Mouse (Mus musculus): Measurements from ENCODE around the gene Pparg. TPM values are rescaled to one million over a fixed set of nuclear protein-coding genes. Genes with fewer than 3 reads are reported as not detected.

Gene Pparg
- polyA plus RNA-seq, 1 experiment from 2014 or later: 0.15 TPM

- Histone ChIP-seq H3K27me3 (replicated peaks; ENCODE audit: control insufficient read depth, insufficient read depth, low read length) (no peaks in the 10 kb centered on the region), H3K27ac (ENCODE audit: low read length) (no peak overlapping the region), H3K36me3 (ENCODE audit: control insufficient read depth, insufficient read depth) (no peaks in the 10 kb centered on the region), H3K4me1 (replicated peaks; ENCODE audit: control insufficient read depth, insufficient read depth, low read length) (no peaks in the 10 kb centered on the region), H3K9ac (replicated peaks; ENCODE audit: low read depth, low read length) (no peak overlapping the region), H3K4me2 (ENCODE audit: low read length) (no peak overlapping the region), H3K4me3 (replicated peaks; ENCODE audit: low read length) (no peak overlapping the region), H3K9me3 (ENCODE audit: control insufficient read depth, low read length) (no peaks in the 10 kb centered on the region)
- 48% methylated on average over 6 of the region's 6 CpGs for WGBS
- ATAC-seq: no peak
Measured at GRCm38 (mm10) chr6:115321883-115322351, 38.8 kb upstream of the Pparg start.

- Histone ChIP-seq H3K9ac (replicated peaks; ENCODE audit: low read depth, low read length) (no peak overlapping the region), H3K27me3 (replicated peaks; ENCODE audit: control insufficient read depth, insufficient read depth, low read length) (no peaks in the 10 kb centered on the region), H3K4me1 (replicated peaks; ENCODE audit: control insufficient read depth, insufficient read depth, low read length) (no peaks in the 10 kb centered on the region), H3K4me2 (ENCODE audit: low read length) (no peak overlapping the region), H3K4me3 (replicated peaks; ENCODE audit: low read length) (no peak overlapping the region), H3K36me3 (ENCODE audit: control insufficient read depth, insufficient read depth) (no peaks in the 10 kb centered on the region), H3K9me3 (ENCODE audit: control insufficient read depth, low read length) (no peaks in the 10 kb centered on the region), H3K27ac (ENCODE audit: low read length) (no peak overlapping the region)
- WGBS: 92% methylated on average over 5 of the region's 5 CpGs
- ATAC-seq: no peak
Measured at GRCm38 (mm10) chr6:115322956-115323355, 37.8 kb upstream of the Pparg start.

GRCm38 (mm10) chr6:115330964-115331363, 29.8 kb upstream of the Pparg start:
- H3K4me1 ChIP-seq (replicated peaks; ENCODE audit: control insufficient read depth, insufficient read depth, low read length): no peaks in the 10 kb centered on the region
- no peak overlapping the region for H3K27ac ChIP-seq (ENCODE audit: low read length)
- no peaks in the 10 kb centered on the region for H3K27me3 ChIP-seq (replicated peaks; ENCODE audit: control insufficient read depth, insufficient read depth, low read length)
- no peak for ATAC-seq
- no peaks in the 10 kb centered on the region for H3K9me3 ChIP-seq (ENCODE audit: control insufficient read depth, low read length)
- H3K4me2 ChIP-seq (ENCODE audit: low read length): no peak overlapping the region
- no peak overlapping the region for H3K9ac ChIP-seq (replicated peaks; ENCODE audit: low read depth, low read length)
- no peaks in the 10 kb centered on the region for H3K36me3 ChIP-seq (ENCODE audit: control insufficient read depth, insufficient read depth)
- H3K4me3 ChIP-seq (replicated peaks; ENCODE audit: low read length): no peak overlapping the region

- WGBS: 53% methylated on average over 2 of the region's 2 CpGs
- H3K4me3 ChIP-seq (replicated peaks; ENCODE audit: low read length): no peak overlapping the region
- H3K27me3 ChIP-seq (replicated peaks; ENCODE audit: control insufficient read depth, insufficient read depth, low read length): no peaks in the 10 kb centered on the region
- H3K36me3 ChIP-seq (ENCODE audit: control insufficient read depth, insufficient read depth): no peaks in the 10 kb centered on the region
- no peak overlapping the region for H3K4me2 ChIP-seq (ENCODE audit: low read length)
- H3K9ac ChIP-seq (replicated peaks; ENCODE audit: low read depth, low read length): no peak overlapping the region
- no peaks in the 10 kb centered on the region for H3K4me1 ChIP-seq (replicated peaks; ENCODE audit: control insufficient read depth, insufficient read depth, low read length)
- H3K27ac ChIP-seq (ENCODE audit: low read length): no peak overlapping the region
- no peak for ATAC-seq
- H3K9me3 ChIP-seq (ENCODE audit: control insufficient read depth, low read length): no peaks in the 10 kb centered on the region
Measured at GRCm38 (mm10) chr6:115333099-115333694, 27.6 kb upstream of the Pparg start.

- Histone ChIP-seq H3K9me3 (ENCODE audit: control insufficient read depth, low read length) (no peaks in the 10 kb centered on the region), H3K27ac (ENCODE audit: low read length) (no peak overlapping the region), H3K4me3 (replicated peaks; ENCODE audit: low read length) (no peak overlapping the region), H3K4me2 (ENCODE audit: low read length) (no peak overlapping the region), H3K36me3 (ENCODE audit: control insufficient read depth, insufficient read depth) (no peaks in the 10 kb centered on the region), H3K9ac (replicated peaks; ENCODE audit: low read depth, low read length) (no peak overlapping the region), H3K4me1 (replicated peaks; ENCODE audit: control insufficient read depth, insufficient read depth, low read length) (no peaks in the 10 kb centered on the region), H3K27me3 (replicated peaks; ENCODE audit: control insufficient read depth, insufficient read depth, low read length) (no peaks in the 10 kb centered on the region)
- WGBS: 46% methylated on average over 6 of the region's 6 CpGs
- ATAC-seq: no peak
Measured at GRCm38 (mm10) chr6:115335536-115335935, 25.2 kb upstream of the Pparg start.

GRCm38 (mm10) chr6:115340084-115340483, 20.7 kb upstream of the Pparg start:
- H3K27me3 ChIP-seq (replicated peaks; ENCODE audit: control insufficient read depth, insufficient read depth, low read length): no peaks in the 10 kb centered on the region
- H3K36me3 ChIP-seq (ENCODE audit: control insufficient read depth, insufficient read depth): no peaks in the 10 kb centered on the region
- ATAC-seq: no peak
- 96% methylated on average over 2 of the region's 2 CpGs for WGBS
- H3K4me2 ChIP-seq (ENCODE audit: low read length): no peak overlapping the region
- H3K4me3 ChIP-seq (replicated peaks; ENCODE audit: low read length): no peak overlapping the region
- no peaks in the 10 kb centered on the region for H3K9me3 ChIP-seq (ENCODE audit: control insufficient read depth, low read length)
- H3K27ac ChIP-seq (ENCODE audit: low read length): no peak overlapping the region
- H3K9ac ChIP-seq (replicated peaks; ENCODE audit: low read depth, low read length): no peak overlapping the region
- H3K4me1 ChIP-seq (replicated peaks; ENCODE audit: control insufficient read depth, insufficient read depth, low read length): no peaks in the 10 kb centered on the region

- Histone ChIP-seq H3K9me3 (ENCODE audit: control insufficient read depth, low read length) (no peaks in the 10 kb centered on the region), H3K27me3 (replicated peaks; ENCODE audit: control insufficient read depth, insufficient read depth, low read length) (no peaks in the 10 kb centered on the region), H3K27ac (ENCODE audit: low read length) (no peak overlapping the region), H3K4me2 (ENCODE audit: low read length) (no peak overlapping the region), H3K4me3 (replicated peaks; ENCODE audit: low read length) (no peak overlapping the region), H3K36me3 (ENCODE audit: control insufficient read depth, insufficient read depth) (no peaks in the 10 kb centered on the region), H3K9ac (replicated peaks; ENCODE audit: low read depth, low read length) (no peak overlapping the region), H3K4me1 (replicated peaks; ENCODE audit: control insufficient read depth, insufficient read depth, low read length) (no peaks in the 10 kb centered on the region)
- 67% methylated on average over 4 of the region's 4 CpGs for WGBS
- ATAC-seq: no peak
Measured at GRCm38 (mm10) chr6:115343096-115343495, 17.7 kb upstream of the Pparg start.

GRCm38 (mm10) chr6:115343570-115343969, 17.2 kb upstream of the Pparg start:
- no peak for ATAC-seq

GRCm38 (mm10) chr6:115344101-115344500, 16.6 kb upstream of the Pparg start:
- no peak overlapping the region for H3K9ac ChIP-seq (replicated peaks; ENCODE audit: low read depth, low read length)
- no peak overlapping the region for H3K4me3 ChIP-seq (replicated peaks; ENCODE audit: low read length)
- H3K27ac ChIP-seq (ENCODE audit: low read length): no peak overlapping the region
- 26% methylated on average over 10 of the region's 10 CpGs for WGBS
- no peaks in the 10 kb centered on the region for H3K36me3 ChIP-seq (ENCODE audit: control insufficient read depth, insufficient read depth)
- no peaks in the 10 kb centered on the region for H3K9me3 ChIP-seq (ENCODE audit: control insufficient read depth, low read length)
- no peak overlapping the region for H3K4me2 ChIP-seq (ENCODE audit: low read length)
- H3K4me1 ChIP-seq (replicated peaks; ENCODE audit: control insufficient read depth, insufficient read depth, low read length): no peaks in the 10 kb centered on the region
- ATAC-seq: no peak
- no peaks in the 10 kb centered on the region for H3K27me3 ChIP-seq (replicated peaks; ENCODE audit: control insufficient read depth, insufficient read depth, low read length)

More at GRCm38 (mm10) chr6:115343570-115343969, 17.2 kb upstream of the Pparg start:
- Histone ChIP-seq H3K9ac (replicated peaks; ENCODE audit: low read depth, low read length) (no peak overlapping the region), H3K4me2 (ENCODE audit: low read length) (no peak overlapping the region), H3K27ac (ENCODE audit: low read length) (no peak overlapping the region), H3K9me3 (ENCODE audit: control insufficient read depth, low read length) (no peaks in the 10 kb centered on the region), H3K4me1 (replicated peaks; ENCODE audit: control insufficient read depth, insufficient read depth, low read length) (no peaks in the 10 kb centered on the region), H3K27me3 (replicated peaks; ENCODE audit: control insufficient read depth, insufficient read depth, low read length) (no peaks in the 10 kb centered on the region), H3K4me3 (replicated peaks; ENCODE audit: low read length) (no peak overlapping the region), H3K36me3 (ENCODE audit: control insufficient read depth, insufficient read depth) (no peaks in the 10 kb centered on the region)
- WGBS: 64% methylated on average over 5 of the region's 5 CpGs

- Histone ChIP-seq H3K27me3 (replicated peaks; ENCODE audit: control insufficient read depth, insufficient read depth, low read length) (no peaks in the 10 kb centered on the region), H3K4me2 (ENCODE audit: low read length) (no peak overlapping the region), H3K4me1 (replicated peaks; ENCODE audit: control insufficient read depth, insufficient read depth, low read length) (no peaks in the 10 kb centered on the region), H3K36me3 (ENCODE audit: control insufficient read depth, insufficient read depth) (no peaks in the 10 kb centered on the region), H3K9me3 (ENCODE audit: control insufficient read depth, low read length) (no peaks in the 10 kb centered on the region), H3K27ac (ENCODE audit: low read length) (no peak overlapping the region), H3K9ac (replicated peaks; ENCODE audit: low read depth, low read length) (no peak overlapping the region), H3K4me3 (replicated peaks; ENCODE audit: low read length) (no peak overlapping the region)
- ATAC-seq: no peak
- WGBS: 25% methylated on average over 11 of the region's 11 CpGs
Measured at GRCm38 (mm10) chr6:115344513-115344912, 16.2 kb upstream of the Pparg start.
